Mouse (Mus musculus): ENCODE results near the gene Cldn7. TPM values are rescaled to one million over a fixed set of nuclear protein-coding genes. Genes with fewer than 3 reads are reported as not detected.

The Cldn7 gene
- total and polyA plus RNA-seq, 2 experiments from 2014 or later: 0.34 TPM; not detected in 1

DNA sequence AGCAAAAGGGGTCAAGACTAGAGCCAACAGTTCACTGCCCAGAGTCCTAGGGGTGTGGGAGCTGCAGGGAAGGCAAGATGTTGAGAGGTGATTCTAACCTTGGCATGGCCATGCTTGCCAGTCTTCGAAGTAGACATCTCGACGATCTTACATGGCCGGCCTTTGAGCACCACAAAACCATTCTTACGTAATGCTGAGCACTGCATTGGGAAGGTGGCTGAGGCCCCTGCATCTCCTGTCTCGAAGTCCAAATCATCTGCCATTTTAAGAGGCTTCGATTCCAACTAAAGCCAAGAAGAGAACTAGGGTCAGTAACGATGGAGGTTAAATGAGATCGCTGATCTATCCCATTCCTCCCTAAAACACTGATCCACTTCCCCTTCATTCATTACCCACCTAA, 45.5 kb upstream of the Cldn7 start:
- H3K4me1 ChIP-seq (ENCODE audit: insufficient read depth): peaks cover 12% of the 10 kb centered on the region
- no peak overlapping the region for H3K27ac ChIP-seq (ENCODE audit: low read depth, low read length)
- H3K9me3 ChIP-seq (ENCODE audit: low read length): no peaks in the 10 kb centered on the region
- WGBS: 83% methylated on average over 9 of the region's 9 CpGs
- peak overlapping the region; percentile 87 for H3K9ac ChIP-seq
- TF ChIP-seq CTCF (IDR thresholded peaks at IDR 0.05; ENCODE audit: low read depth): no peak
- peak overlapping the region; percentile 84; the same call in 1 of the 2 replicates for H3K4me3 ChIP-seq (ENCODE audit: low read depth, low read length)
- ATAC-seq (no peak), DNase-seq (no peak)
- peaks cover 45% of the 10 kb centered on the region for H3K36me3 ChIP-seq (ENCODE audit: insufficient read depth)
- peak overlapping the region; percentile 95 for H3K4me2 ChIP-seq (ENCODE audit: low read depth)
- H3K27me3 ChIP-seq (ENCODE audit: insufficient read depth, low read length): no peaks in the 10 kb centered on the region

DNA sequence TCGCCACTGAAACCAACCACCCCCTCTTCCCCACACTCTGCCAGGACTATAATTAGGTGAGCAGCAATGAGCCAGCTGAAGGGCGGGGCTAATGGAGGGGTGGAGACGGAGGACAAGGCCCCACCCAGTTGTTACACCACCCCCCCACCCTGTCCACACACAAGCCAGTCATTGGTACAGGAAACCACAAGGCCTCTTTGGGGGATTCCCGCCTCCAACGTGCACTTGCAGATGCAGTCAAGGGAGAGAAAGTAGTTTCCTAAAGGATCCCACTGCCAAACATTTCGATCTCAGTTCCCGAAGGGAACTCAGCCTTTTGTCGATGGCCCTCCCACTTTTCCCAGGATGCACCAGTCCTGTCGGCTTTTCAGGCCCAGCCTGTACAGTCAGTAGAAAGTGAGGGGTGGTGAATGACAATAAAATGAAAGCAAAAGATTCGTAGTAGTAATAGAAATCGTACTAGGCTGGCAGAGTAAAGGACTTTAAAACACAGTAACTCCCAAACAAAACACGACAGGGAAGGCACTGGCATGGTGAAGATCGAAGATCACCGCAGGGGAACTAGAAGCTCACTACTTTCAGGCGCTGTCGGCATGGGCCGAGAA, 44.8 kb upstream of the Cldn7 start:
- H3K9ac ChIP-seq: peak overlapping the region; percentile 87
- WGBS: 2% methylated on average over 17 of the region's 17 CpGs
- H3K27ac ChIP-seq (ENCODE audit: low read depth, low read length): peak overlapping the region; percentile 95
- H3K36me3 ChIP-seq (ENCODE audit: insufficient read depth): peaks cover 44% of the 10 kb centered on the region
- no peak for ATAC-seq
- TF ChIP-seq CTCF (IDR thresholded peaks at IDR 0.05; ENCODE audit: low read depth): no peak
- H3K4me3 ChIP-seq (ENCODE audit: low read depth, low read length): peak overlapping the region; percentile 84
- no peaks in the 10 kb centered on the region for H3K27me3 ChIP-seq (ENCODE audit: insufficient read depth, low read length)
- peaks cover 9% of the 10 kb centered on the region for H3K4me1 ChIP-seq (ENCODE audit: insufficient read depth)
- H3K9me3 ChIP-seq (ENCODE audit: low read length): no peaks in the 10 kb centered on the region
- DNase-seq: peak; percentile 71
- peak overlapping the region; percentile 95 for H3K4me2 ChIP-seq (ENCODE audit: low read depth)

- TF ChIP-seq CTCF (IDR thresholded peaks at IDR 0.05; ENCODE audit: low read depth): no peak
- Histone ChIP-seq H3K27me3 (ENCODE audit: insufficient read depth, low read length) (no peaks in the 10 kb centered on the region), H3K4me2 (ENCODE audit: low read depth) (peak overlapping the region; percentile 95), H3K27ac (ENCODE audit: low read depth, low read length) (peak overlapping the region; percentile 95), H3K4me1 (ENCODE audit: insufficient read depth) (peaks cover 7% of the 10 kb centered on the region; the same call in 1 of the 2 replicates), H3K9ac (peak overlapping the region; percentile 87), H3K36me3 (ENCODE audit: insufficient read depth) (peaks cover 37% of the 10 kb centered on the region), H3K4me3 (ENCODE audit: low read depth, low read length) (peak overlapping the region; percentile 84), H3K9me3 (ENCODE audit: low read length) (no peaks in the 10 kb centered on the region)
- DNase-seq (peak; percentile 9), ATAC-seq (no peak)
- WGBS: under 1% methylated on average over 52 of the region's 65 CpGs
Observed at GRCm38 (mm10) chr11:69920266-69921031, 44.1 kb upstream of the Cldn7 start.

GRCm38 (mm10) chr11:69921114-69922011, 43.2 kb upstream of the Cldn7 start, which contains the start of gene Eif5a:
Gene Eif5a, minus strand, starts transcription at chr11:69921958.
- H3K36me3 ChIP-seq (ENCODE audit: insufficient read depth): peaks cover 28% of the 10 kb centered on the region
- ATAC-seq (peak; percentile 96), DNase-seq (peak; percentile 100)
- H3K4me2 ChIP-seq (ENCODE audit: low read depth): peak within 1 kb of the TSS; percentile 95
- H3K27ac ChIP-seq (ENCODE audit: low read depth, low read length): peak within 1 kb of the TSS; percentile 95
- peak; percentile 84 for TF ChIP-seq CTCF (IDR thresholded peaks at IDR 0.05; ENCODE audit: low read depth)
- H3K9me3 ChIP-seq (ENCODE audit: low read length): no peaks in the 10 kb centered on the region
- H3K9ac ChIP-seq: peak within 1 kb of the TSS; percentile 87
- peak within 1 kb of the TSS; percentile 84 for H3K4me3 ChIP-seq (ENCODE audit: low read depth, low read length)
- H3K4me1 ChIP-seq (ENCODE audit: insufficient read depth): peaks cover 7% of the 10 kb centered on the region; the same call in 1 of the 2 replicates
- H3K27me3 ChIP-seq (ENCODE audit: insufficient read depth, low read length): no peaks in the 10 kb centered on the region
- under 1% methylated on average over 76 of the region's 78 CpGs for WGBS

DNA sequence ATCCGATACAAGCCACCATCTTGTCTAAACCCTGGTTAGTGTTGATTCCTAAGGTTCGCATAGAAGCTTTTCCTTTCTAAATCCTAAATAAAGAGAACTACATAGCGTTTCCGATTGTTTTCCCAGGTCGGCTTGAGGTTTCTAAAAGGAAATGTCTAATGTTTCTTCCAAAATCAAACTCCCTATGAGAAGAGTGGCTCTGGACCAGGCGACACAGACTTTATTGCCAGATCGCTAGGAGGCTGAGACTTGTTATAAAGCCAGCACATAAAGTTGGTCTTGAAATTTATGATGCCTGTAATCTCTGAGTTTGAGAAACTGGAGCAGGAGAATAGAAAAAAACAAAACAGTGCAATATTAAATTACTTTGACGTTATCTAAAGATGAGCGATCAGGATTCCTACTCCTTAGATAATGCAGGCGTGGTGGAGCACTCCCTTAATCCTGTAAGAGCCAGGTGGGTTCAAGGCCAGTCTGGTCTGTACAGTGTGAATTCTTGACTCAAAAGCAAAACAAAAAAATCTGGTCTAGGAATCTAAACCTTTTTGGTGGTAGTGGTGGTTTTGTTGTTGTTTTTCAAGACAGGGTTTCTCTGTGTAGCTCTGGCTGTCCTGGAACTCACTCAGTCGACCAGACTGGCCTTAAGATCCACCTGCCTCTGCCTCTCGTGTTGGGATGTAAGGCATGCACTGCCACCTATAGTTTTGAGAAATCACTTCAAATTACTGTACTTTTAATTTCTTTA, 42.4 kb upstream of the Cldn7 start:
- Histone ChIP-seq H3K27me3 (ENCODE audit: insufficient read depth, low read length) (no peaks in the 10 kb centered on the region), H3K4me2 (ENCODE audit: low read depth) (peak overlapping the region; percentile 57), H3K27ac (ENCODE audit: low read depth, low read length) (peak overlapping the region; percentile 83), H3K36me3 (ENCODE audit: insufficient read depth) (peaks cover 20% of the 10 kb centered on the region), H3K9ac (peak overlapping the region; percentile 42), H3K4me3 (ENCODE audit: low read depth, low read length) (peak overlapping the region; percentile 45), H3K4me1 (ENCODE audit: insufficient read depth) (peaks cover 7% of the 10 kb centered on the region; the same call in 1 of the 2 replicates), H3K9me3 (ENCODE audit: low read length) (no peaks in the 10 kb centered on the region)
- no peak for TF ChIP-seq CTCF (IDR thresholded peaks at IDR 0.05; ENCODE audit: low read depth)
- WGBS: 2% methylated on average over 12 of the region's 12 CpGs
- ATAC-seq (no peak), DNase-seq (no peak)

- Histone ChIP-seq H3K36me3 (ENCODE audit: insufficient read depth) (peaks cover 14% of the 10 kb centered on the region), H3K4me1 (ENCODE audit: insufficient read depth) (peaks cover 7% of the 10 kb centered on the region; the same call in 1 of the 2 replicates), H3K27me3 (ENCODE audit: insufficient read depth, low read length) (no peaks in the 10 kb centered on the region), H3K9ac (no peak overlapping the region), H3K9me3 (ENCODE audit: low read length) (no peaks in the 10 kb centered on the region), H3K4me2 (ENCODE audit: low read depth) (no peak overlapping the region; the same call in 1 of the 2 replicates), H3K4me3 (ENCODE audit: low read depth, low read length) (no peak overlapping the region), H3K27ac (ENCODE audit: low read depth, low read length) (no peak overlapping the region)
- TF ChIP-seq CTCF (IDR thresholded peaks at IDR 0.05; ENCODE audit: low read depth): no peak
- WGBS: 75% methylated on average over 3 of the region's 3 CpGs
- ATAC-seq: no peak
- no peak for DNase-seq
Observed at GRCm38 (mm10) chr11:69922796-69923195, 41.8 kb upstream of the Cldn7 start.
